8 mouse cellular contexts compared by ENCODE assay signal in genomic region chr10:79865189-79865601, GRCm38 (mm10). TPM values are rescaled to one million over a fixed set of nuclear protein-coding genes. Genes with fewer than 3 reads are reported as not detected.
DNase-seq lines count a peak whose midpoint lies in the region; ATAC-seq and TF ChIP-seq lines count a peak whose summit lies in the region.
"Had no signal": no experiment of that assay in that cellular context is flagged by ENCODE, and none has a peak within 500 bp of the region (broad histone marks: within the 10 kb centered on the region; RNA-seq: fewer than 3 reads in every experiment).

No protein-coding gene starts in this region.

- TF ChIP-seq POLR2A in kidney, adult 2 months (IDR thresholded peaks at IDR 0.05; ENCODE audit: low read depth, low read length): no peak

- 0 out of 2 replicates have a peak overlapping the region, but pooled peaks have one; percentile 11 for H3K9ac ChIP-seq in kidney, embryonic 16.5 days (replicated peaks; ENCODE audit: low read length)
- H3K9ac ChIP-seq in intestine, embryonic 15.5 days: no peak overlapping the region
- H3K9ac ChIP-seq in neural tube, embryonic 12.5 days: no peak overlapping the region; the same call in 1 of the 2 replicates

- no peaks in the 10 kb centered on the region for H3K27me3 ChIP-seq in kidney, embryonic 16.5 days (ENCODE audit: insufficient read depth, low read length)
- H3K27me3 ChIP-seq in kidney, adult 2 months (replicated peaks; ENCODE audit: control insufficient read depth, insufficient read depth, low read length): no peaks in the 10 kb centered on the region
- H3K27me3 ChIP-seq in forebrain, embryonic 10.5 days (ENCODE audit: poor library complexity, severe bottlenecking): no peaks in the 10 kb centered on the region
- no peaks in the 10 kb centered on the region for H3K27me3 ChIP-seq in intestine, embryonic 15.5 days (replicated peaks)
- H3K27me3 ChIP-seq in neural tube, embryonic 12.5 days (replicated peaks): no peaks in the 10 kb centered on the region

- no peak overlapping the region for H3K4me3 ChIP-seq in kidney, embryonic 16.5 days (ENCODE audit: low read length)
- H3K4me3 ChIP-seq in kidney, adult 2 months (ENCODE audit: insufficient read depth, low read depth, low read length): no peak overlapping the region
- peak overlapping the region; percentile 14; the same call in 1 of the 2 replicates for H3K4me3 ChIP-seq in forebrain, embryonic 10.5 days
- H3K4me3 ChIP-seq in intestine, embryonic 15.5 days (replicated peaks): no peak overlapping the region
- H3K4me3 ChIP-seq in neural tube, embryonic 12.5 days: no peak overlapping the region

- DNase-seq in kidney, adult 2 months: no peak
- DNase-seq in forebrain, embryonic 10.5 days (ENCODE audit: extremely low spot score, low spot score): no peak
- DNase-seq in right cerebral cortex, adult 18-20 months: no peak
- no peak for DNase-seq in gastrocnemius, postnatal 25 days

- H3K9me3 ChIP-seq in kidney, embryonic 16.5 days (ENCODE audit: low read length): no peaks in the 10 kb centered on the region
- H3K9me3 ChIP-seq in forebrain, embryonic 10.5 days: no peaks in the 10 kb centered on the region
- H3K9me3 ChIP-seq in intestine, embryonic 15.5 days: no peaks in the 10 kb centered on the region
- no peaks in the 10 kb centered on the region for H3K9me3 ChIP-seq in neural tube, embryonic 12.5 days

- WGBS in kidney, embryonic 16.5 days: 54% methylated on average over 12 of the region's 12 CpGs
- 46% methylated on average over 12 of the region's 12 CpGs for WGBS in kidney, adult 2 months
- WGBS in forebrain, embryonic 10.5 days: 73% methylated on average over 12 of the region's 12 CpGs
- 58% methylated on average over 12 of the region's 12 CpGs for WGBS in intestine, embryonic 15.5 days
- WGBS in neural tube, embryonic 12.5 days: 66% methylated on average over 12 of the region's 12 CpGs

- H3K4me1 ChIP-seq in kidney, embryonic 16.5 days (ENCODE audit: insufficient read depth, low read length): peaks cover 26% of the 10 kb centered on the region
- H3K4me1 ChIP-seq in kidney, adult 2 months (ENCODE audit: control insufficient read depth, insufficient read depth, low read length): peaks cover 28% of the 10 kb centered on the region
- H3K4me1 ChIP-seq in forebrain, embryonic 10.5 days: peaks cover 34% of the 10 kb centered on the region
- H3K4me1 ChIP-seq in intestine, embryonic 15.5 days (replicated peaks): peaks cover 22% of the 10 kb centered on the region
- H3K4me1 ChIP-seq in neural tube, embryonic 12.5 days: peaks cover 26% of the 10 kb centered on the region; the same call in 1 of the 2 replicates

- ATAC-seq in kidney, embryonic 16.5 days (ENCODE audit: low FRiP score, low TSS enrichment): peak; percentile 23
- no peak; the same call in 1 of the 2 replicates for ATAC-seq in intestine, embryonic 15.5 days
- 0 out of 2 replicates have a peak, but pooled peaks have one; percentile 13 for ATAC-seq in neural tube, embryonic 12.5 days (ENCODE audit: low FRiP score, low read depth)

- H3K4me2 ChIP-seq in kidney, embryonic 16.5 days (replicated peaks; ENCODE audit: low read depth, low read length): no peak overlapping the region
- no peak overlapping the region for H3K4me2 ChIP-seq in intestine, embryonic 15.5 days (replicated peaks)
- no peak overlapping the region for H3K4me2 ChIP-seq in neural tube, embryonic 12.5 days (replicated peaks)

- no peak overlapping the region for H3K27ac ChIP-seq in kidney, embryonic 16.5 days (ENCODE audit: low read length)
- no peak overlapping the region for H3K27ac ChIP-seq in kidney, adult 2 months (ENCODE audit: insufficient read depth, low read depth, low read length)
- peak overlapping the region; percentile 44; the same call in 1 of the 2 replicates for H3K27ac ChIP-seq in forebrain, embryonic 10.5 days
- H3K27ac ChIP-seq in intestine, embryonic 15.5 days: peak overlapping the region; percentile 25
- H3K27ac ChIP-seq in neural tube, embryonic 12.5 days: no peak overlapping the region

- no peak for TF ChIP-seq CTCF in kidney, adult 2 months (conservative IDR thresholded peaks at IDR 0.05; ENCODE audit: insufficient read depth, insufficient read length, low read depth, low read length)

- peaks cover 53% of the 10 kb centered on the region for H3K36me3 ChIP-seq in kidney, embryonic 16.5 days (ENCODE audit: insufficient read depth, low read length)
- peaks cover 8% of the 10 kb centered on the region for H3K36me3 ChIP-seq in kidney, adult 2 months (ENCODE audit: control insufficient read depth, insufficient read depth, low read length)
- H3K36me3 ChIP-seq in forebrain, embryonic 10.5 days (replicated peaks): peaks cover 94% of the 10 kb centered on the region
- H3K36me3 ChIP-seq in intestine, embryonic 15.5 days: peaks cover 39% of the 10 kb centered on the region
- peaks cover 85% of the 10 kb centered on the region for H3K36me3 ChIP-seq in neural tube, embryonic 12.5 days

RNA-seq across cellular contexts. Expression of gene Prtn3, which starts 9.1 kb away (rescaled TPM):
- polyA plus RNA-seq in kidney, embryonic 16.5 days (2015; fragmentation: Nextera tagmentation; extraction: Ambion mirVana): 7.9 and 8.2 TPM in 2 replicates
- 0.67 and 0.99 TPM in 2 replicates for polyA plus RNA-seq in kidney, adult 2 months (2012; rRNA removed)
- 8.1 TPM in 2 replicates for polyA plus RNA-seq in forebrain, embryonic 10.5 days (2016; fragmentation: Nextera tagmentation; extraction: Ambion mirVana)
- polyA plus RNA-seq in intestine, embryonic 15.5 days (2015; fragmentation: Nextera tagmentation; extraction: Ambion mirVana): 3.7 and 3.9 TPM in 2 replicates
- polyA plus RNA-seq in neural tube, embryonic 12.5 days (2016; fragmentation: Nextera tagmentation; extraction: Ambion mirVana): 12.6 and 15.5 TPM in 2 replicates
- under 1 TPM in 1 of 2 experiments, not detected in 1; 0.35 TPM for total RNA-seq in gastrocnemius, postnatal 25 days (2021)

RNA-seq across cellular contexts. Expression of gene Plppr3, which starts 9.2 kb away (rescaled TPM):
- polyA plus RNA-seq in kidney, embryonic 16.5 days (2015; fragmentation: Nextera tagmentation; extraction: Ambion mirVana): 72.7 and 78.6 TPM in 2 replicates
- polyA plus RNA-seq in kidney, adult 2 months (2012; rRNA removed): 2.7 and 3.2 TPM in 2 replicates
- 91.4 and 102 TPM in 2 replicates for polyA plus RNA-seq in forebrain, embryonic 10.5 days (2016; fragmentation: Nextera tagmentation; extraction: Ambion mirVana)
- 31.3 and 32.7 TPM in 2 replicates for polyA plus RNA-seq in intestine, embryonic 15.5 days (2015; fragmentation: Nextera tagmentation; extraction: Ambion mirVana)
- 296 and 301 TPM in 2 replicates for polyA plus RNA-seq in neural tube, embryonic 12.5 days (2016; fragmentation: Nextera tagmentation; extraction: Ambion mirVana)
- under 1 TPM; 0.13 to 0.27 TPM for total RNA-seq in gastrocnemius, postnatal 25 days (2021)

RNA-seq across cellular contexts. Expression of gene Ptbp1, which starts 11.0 kb away (rescaled TPM):
- 431 and 491 TPM in 2 replicates for polyA plus RNA-seq in kidney, embryonic 16.5 days (2015; fragmentation: Nextera tagmentation; extraction: Ambion mirVana)
- 184 and 198 TPM in 2 replicates for polyA plus RNA-seq in kidney, adult 2 months (2012; rRNA removed)
- polyA plus RNA-seq in forebrain, embryonic 10.5 days (2016; fragmentation: Nextera tagmentation; extraction: Ambion mirVana): 370 and 377 TPM in 2 replicates
- 307 and 314 TPM in 2 replicates for polyA plus RNA-seq in intestine, embryonic 15.5 days (2015; fragmentation: Nextera tagmentation; extraction: Ambion mirVana)
- 180 and 189 TPM in 2 replicates for polyA plus RNA-seq in neural tube, embryonic 12.5 days (2016; fragmentation: Nextera tagmentation; extraction: Ambion mirVana)
- total RNA-seq in gastrocnemius, postnatal 25 days (2021): 10 to 100 TPM; 26.8 to 27.1 TPM

RNA-seq across cellular contexts. Expression of gene Elane, which starts 20.9 kb away (rescaled TPM):
- 0.60 and 0.76 TPM in 2 replicates for polyA plus RNA-seq in kidney, embryonic 16.5 days (2015; fragmentation: Nextera tagmentation; extraction: Ambion mirVana)
- polyA plus RNA-seq in kidney, adult 2 months (2012; rRNA removed): 0.10 TPM in 1 of 2 replicates, not detected in the other
- not detected in 2 replicates for polyA plus RNA-seq in forebrain, embryonic 10.5 days (2016; fragmentation: Nextera tagmentation; extraction: Ambion mirVana)
- 1.1 and 2.6 TPM in 2 replicates for polyA plus RNA-seq in intestine, embryonic 15.5 days (2015; fragmentation: Nextera tagmentation; extraction: Ambion mirVana)
- 0.34 and 0.53 TPM in 2 replicates for polyA plus RNA-seq in neural tube, embryonic 12.5 days (2016; fragmentation: Nextera tagmentation; extraction: Ambion mirVana)
- total RNA-seq in gastrocnemius, postnatal 25 days (2021): not detected
- total RNA-seq: adrenal gland, adult 18-20 months had no signal

RNA-seq across cellular contexts. Expression of gene Cfd, which starts 25.5 kb away (rescaled TPM):
- polyA plus RNA-seq in kidney, embryonic 16.5 days (2015; fragmentation: Nextera tagmentation; extraction: Ambion mirVana): not detected in 2 replicates
- polyA plus RNA-seq in kidney, adult 2 months (2012; rRNA removed): 1,335 and 2,389 TPM in 2 replicates
- polyA plus RNA-seq in forebrain, embryonic 10.5 days (2016; fragmentation: Nextera tagmentation; extraction: Ambion mirVana): not detected in 2 replicates
- not detected in 2 replicates for polyA plus RNA-seq in intestine, embryonic 15.5 days (2015; fragmentation: Nextera tagmentation; extraction: Ambion mirVana)
- not detected in 2 replicates for polyA plus RNA-seq in neural tube, embryonic 12.5 days (2016; fragmentation: Nextera tagmentation; extraction: Ambion mirVana)
- 100 to 1,000 TPM in 1 of 2 experiments, 10 to 100 TPM in 1; 12.5 to 381 TPM for total RNA-seq in gastrocnemius, postnatal 25 days (2021)

Comparison
In these comparisons a context has a peak if more than half of its experiments do, and no peak if none do; other contexts are left out.
1. H3K27ac ChIP-seq: peak in forebrain, embryonic 10.5 days (single experiment) and intestine, embryonic 15.5 days (single experiment); none in kidney, embryonic 16.5 days (single experiment), kidney, adult 2 months (single experiment) and neural tube, embryonic 12.5 days (single experiment).